Mouse (Mus musculus): ENCODE results near the gene Rpl19. TPM values are rescaled to one million over a fixed set of nuclear protein-coding genes. Genes with fewer than 3 reads are reported as not detected.

The Rpl19 gene
- polyA plus RNA-seq, 1 experiment from 2014 or later: 568 TPM

GRCm38 (mm10) chr11:98059662-98060061 is 33.2 kb downstream of the Rpl19 start:
- H3K4me3 ChIP-seq (ENCODE audit: low read depth, low read length): no peak overlapping the region
- no peaks in the 10 kb centered on the region for H3K4me1 ChIP-seq (ENCODE audit: insufficient read depth)
- ATAC-seq: no peak
- H3K27me3 ChIP-seq (ENCODE audit: insufficient read depth, low read length): peaks cover 4% of the 10 kb centered on the region; the same call in 1 of the 2 replicates
- 60% methylated on average over 7 of the region's 7 CpGs for WGBS (ENCODE audit: insufficient replicate concordance)
- no peak for TF ChIP-seq CTCF (IDR thresholded peaks at IDR 0.05; ENCODE audit: low read depth)
- TF ChIP-seq EP300 (IDR thresholded peaks at IDR 0.05; ENCODE audit: low read depth): no peak
- H3K36me3 ChIP-seq (replicated peaks; ENCODE audit: insufficient read depth, low read length): no peaks in the 10 kb centered on the region
- no peak overlapping the region for H3K27ac ChIP-seq (ENCODE audit: low read depth)
- no peak for DNase-seq
- no peak overlapping the region for H3K9ac ChIP-seq (replicated peaks)
- H3K9me3 ChIP-seq (ENCODE audit: low read length): no peaks in the 10 kb centered on the region
- no peak overlapping the region for H3K4me2 ChIP-seq (ENCODE audit: low read depth, low read length)

GRCm38 (mm10) chr11:98060104-98060692 is 33.7 kb downstream of the Rpl19 start:
- no peak for TF ChIP-seq EP300 (IDR thresholded peaks at IDR 0.05; ENCODE audit: low read depth)
- no peak for TF ChIP-seq CTCF (IDR thresholded peaks at IDR 0.05; ENCODE audit: low read depth)
- Histone ChIP-seq H3K4me1 (ENCODE audit: insufficient read depth) (no peaks in the 10 kb centered on the region), H3K9ac (replicated peaks) (no peak overlapping the region), H3K4me3 (ENCODE audit: low read depth, low read length) (no peak overlapping the region), H3K36me3 (replicated peaks; ENCODE audit: insufficient read depth, low read length) (no peaks in the 10 kb centered on the region), H3K27ac (ENCODE audit: low read depth) (no peak overlapping the region), H3K27me3 (ENCODE audit: insufficient read depth, low read length) (peaks cover 4% of the 10 kb centered on the region; the same call in 1 of the 2 replicates), H3K9me3 (ENCODE audit: low read length) (no peaks in the 10 kb centered on the region), H3K4me2 (ENCODE audit: low read depth, low read length) (no peak overlapping the region)
- WGBS (ENCODE audit: insufficient replicate concordance): 76% methylated on average over 5 of the region's 5 CpGs
- no peak for ATAC-seq
- no peak for DNase-seq

- Histone ChIP-seq H3K27ac (ENCODE audit: low read depth) (no peak overlapping the region), H3K27me3 (ENCODE audit: insufficient read depth, low read length) (0 out of 2 replicates have a peak, but pooled peaks cover 4% of the 10 kb centered on the region), H3K4me3 (ENCODE audit: low read depth, low read length) (no peak overlapping the region), H3K4me2 (ENCODE audit: low read depth, low read length) (no peak overlapping the region), H3K4me1 (ENCODE audit: insufficient read depth) (no peaks in the 10 kb centered on the region), H3K36me3 (replicated peaks; ENCODE audit: insufficient read depth, low read length) (no peaks in the 10 kb centered on the region), H3K9ac (replicated peaks) (no peak overlapping the region), H3K9me3 (ENCODE audit: low read length) (no peaks in the 10 kb centered on the region)
- WGBS (ENCODE audit: insufficient replicate concordance): 55% methylated on average over 3 of the region's 3 CpGs
- DNase-seq (no peak), ATAC-seq (no peak)
- TF ChIP-seq EP300 (IDR thresholded peaks at IDR 0.05; ENCODE audit: low read depth) (no peak), CTCF (IDR thresholded peaks at IDR 0.05; ENCODE audit: low read depth) (no peak)
Observed at GRCm38 (mm10) chr11:98061441-98061840, 34.9 kb downstream of the Rpl19 start.

- Histone ChIP-seq H3K9me3 (ENCODE audit: low read length) (peaks cover under 1% of the 10 kb centered on the region; the same call in 1 of the 2 replicates), H3K36me3 (replicated peaks; ENCODE audit: insufficient read depth, low read length) (no peaks in the 10 kb centered on the region), H3K4me3 (ENCODE audit: low read depth, low read length) (no peak overlapping the region), H3K9ac (replicated peaks) (no peak overlapping the region), H3K27me3 (ENCODE audit: insufficient read depth, low read length) (0 out of 2 replicates have a peak, but pooled peaks cover 4% of the 10 kb centered on the region), H3K27ac (ENCODE audit: low read depth) (no peak overlapping the region), H3K4me1 (ENCODE audit: insufficient read depth) (no peaks in the 10 kb centered on the region), H3K4me2 (ENCODE audit: low read depth, low read length) (no peak overlapping the region)
- WGBS (ENCODE audit: insufficient replicate concordance): 61% methylated on average over 6 of the region's 6 CpGs
- DNase-seq (no peak), ATAC-seq (no peak)
- no peak for TF ChIP-seq CTCF (IDR thresholded peaks at IDR 0.05; ENCODE audit: low read depth)
- TF ChIP-seq EP300 (IDR thresholded peaks at IDR 0.05; ENCODE audit: low read depth): no peak
Observed at GRCm38 (mm10) chr11:98061904-98062562, 35.5 kb downstream of the Rpl19 start.

DNA sequence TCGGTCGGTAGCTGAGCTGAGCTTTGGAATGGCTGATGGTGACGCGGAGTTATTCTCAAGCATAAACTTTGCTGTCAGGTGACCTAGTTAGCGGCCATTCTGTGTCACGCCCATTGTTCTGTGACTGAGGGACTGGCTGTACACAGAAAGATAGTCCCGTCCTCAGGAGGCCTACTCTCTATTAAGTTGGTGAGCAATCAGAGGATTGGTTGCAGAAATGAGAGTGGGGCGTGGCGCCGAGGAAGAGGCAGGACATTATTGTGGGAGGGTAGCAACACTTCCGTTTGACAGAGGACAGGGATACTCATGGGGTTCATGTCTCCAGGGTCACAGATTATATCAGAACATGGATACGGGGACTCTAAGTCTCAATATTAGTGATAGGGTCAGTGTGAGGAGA is 39.7 kb downstream of the Rpl19 start:
- no peaks in the 10 kb centered on the region for H3K4me1 ChIP-seq (ENCODE audit: insufficient read depth)
- WGBS (ENCODE audit: insufficient replicate concordance): 84% methylated on average over 12 of the region's 12 CpGs
- H3K9ac ChIP-seq (replicated peaks): no peak overlapping the region
- no peaks in the 10 kb centered on the region for H3K27me3 ChIP-seq (ENCODE audit: insufficient read depth, low read length)
- no peak for TF ChIP-seq EP300 (IDR thresholded peaks at IDR 0.05; ENCODE audit: low read depth)
- TF ChIP-seq CTCF (IDR thresholded peaks at IDR 0.05; ENCODE audit: low read depth): no peak
- H3K4me3 ChIP-seq (ENCODE audit: low read depth, low read length): no peak overlapping the region
- DNase-seq (no peak), ATAC-seq (no peak)
- H3K36me3 ChIP-seq (replicated peaks; ENCODE audit: insufficient read depth, low read length): no peaks in the 10 kb centered on the region
- no peak overlapping the region for H3K27ac ChIP-seq (ENCODE audit: low read depth)
- peaks cover 7% of the 10 kb centered on the region; the same call in 1 of the 2 replicates for H3K9me3 ChIP-seq (ENCODE audit: low read length)
- H3K4me2 ChIP-seq (ENCODE audit: low read depth, low read length): no peak overlapping the region

DNA sequence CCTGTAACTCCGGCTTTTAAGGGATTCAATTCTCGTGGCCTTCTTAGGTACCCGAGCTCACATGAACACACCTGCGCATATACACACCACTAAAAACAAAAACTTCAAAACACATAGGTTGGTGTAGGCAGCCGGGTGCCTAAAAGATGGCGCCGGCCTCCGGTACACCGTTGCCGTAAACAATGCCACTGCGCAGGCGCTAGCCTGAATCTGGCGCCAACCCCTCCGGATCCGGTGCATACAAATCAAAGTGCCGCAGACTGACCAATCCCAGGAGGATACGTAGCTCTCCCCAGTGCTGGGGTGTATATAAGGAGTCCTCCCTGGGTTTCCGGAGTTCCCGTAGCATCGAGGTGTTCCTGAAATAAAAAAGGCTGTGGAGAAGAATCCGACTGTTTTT is 40.7 kb downstream of the Rpl19 start:
- H3K27ac ChIP-seq (ENCODE audit: low read depth): no peak overlapping the region
- H3K27me3 ChIP-seq (ENCODE audit: insufficient read depth, low read length): no peaks in the 10 kb centered on the region
- no peak overlapping the region for H3K4me3 ChIP-seq (ENCODE audit: low read depth, low read length)
- ATAC-seq (no peak), DNase-seq (no peak)
- H3K36me3 ChIP-seq (replicated peaks; ENCODE audit: insufficient read depth, low read length): no peaks in the 10 kb centered on the region
- no peak overlapping the region for H3K4me2 ChIP-seq (ENCODE audit: low read depth, low read length)
- no peaks in the 10 kb centered on the region for H3K4me1 ChIP-seq (ENCODE audit: insufficient read depth)
- H3K9ac ChIP-seq (replicated peaks): no peak overlapping the region
- H3K9me3 ChIP-seq (ENCODE audit: low read length): peaks cover 7% of the 10 kb centered on the region; the same call in 1 of the 2 replicates
- 90% methylated on average over 21 of the region's 21 CpGs for WGBS (ENCODE audit: insufficient replicate concordance)
- no peak for TF ChIP-seq CTCF (IDR thresholded peaks at IDR 0.05; ENCODE audit: low read depth)
- TF ChIP-seq EP300 (IDR thresholded peaks at IDR 0.05; ENCODE audit: low read depth): no peak

Measured in liver, postnatal 0 days (tissue).